Mouse (Mus musculus) adrenal gland, postnatal 36 days (tissue): ENCODE data around the gene Lrrc8c. TPM values are rescaled to one million over a fixed set of nuclear protein-coding genes. Genes with fewer than 3 reads are reported as not detected.
"Not testable (repeated sequence)": the region's sequence is repeated elsewhere in the genome, so short reads cannot be mapped to it uniquely, and the experiment has no call there.

ENCODE experiments used
- DNase-seq, 2 experiments: peaks; one replicate each; pipeline ENCODE4 v3.0.0; 2021; ENCODE audit warnings: mixed read lengths in 1 of 2
- total RNA-seq, 2 experiments: library from RNA; stranded (reverse); gene quantifications; 2 replicates each; pipeline ENCODE4 v1.2.3; 2021

The Lrrc8c gene
- total RNA-seq, 2 experiments from 2014 or later, result 23.9 to 26.6 TPM

DNA sequence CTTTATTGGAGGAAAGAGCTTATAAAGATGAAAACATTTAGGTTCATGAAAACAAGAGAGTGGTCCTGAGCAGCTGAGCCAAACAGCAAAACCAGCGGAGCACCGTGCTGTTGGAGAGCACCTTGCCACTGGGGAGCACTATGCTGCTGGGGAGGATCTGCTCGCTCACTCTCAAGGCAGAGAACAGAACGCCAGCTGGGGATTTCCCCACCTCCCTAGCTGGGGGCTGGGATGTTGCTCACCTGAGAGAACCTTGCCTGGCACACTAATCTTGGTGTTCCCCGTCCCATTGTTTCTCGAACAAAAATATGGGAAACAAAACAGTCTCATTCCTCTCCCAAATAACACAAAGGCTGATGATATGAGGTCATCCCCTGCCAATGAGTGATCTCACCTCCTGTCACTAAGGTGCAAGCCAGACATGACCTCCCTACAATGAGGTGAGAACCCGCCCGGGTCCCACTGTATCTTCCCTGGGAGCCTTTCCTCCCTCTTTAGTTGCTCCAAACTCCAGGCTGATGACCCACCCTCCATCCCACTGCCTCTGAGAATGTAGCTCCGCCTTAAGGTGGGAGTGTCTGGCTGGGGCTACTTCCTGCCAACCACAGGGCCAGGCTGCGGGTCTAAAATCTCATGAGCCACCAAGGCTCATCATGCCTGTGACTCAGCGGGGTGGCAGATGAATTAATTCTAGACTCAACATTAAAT is 117.5 kb downstream of the Lrrc8c start:
- no peak for DNase-seq

DNA sequence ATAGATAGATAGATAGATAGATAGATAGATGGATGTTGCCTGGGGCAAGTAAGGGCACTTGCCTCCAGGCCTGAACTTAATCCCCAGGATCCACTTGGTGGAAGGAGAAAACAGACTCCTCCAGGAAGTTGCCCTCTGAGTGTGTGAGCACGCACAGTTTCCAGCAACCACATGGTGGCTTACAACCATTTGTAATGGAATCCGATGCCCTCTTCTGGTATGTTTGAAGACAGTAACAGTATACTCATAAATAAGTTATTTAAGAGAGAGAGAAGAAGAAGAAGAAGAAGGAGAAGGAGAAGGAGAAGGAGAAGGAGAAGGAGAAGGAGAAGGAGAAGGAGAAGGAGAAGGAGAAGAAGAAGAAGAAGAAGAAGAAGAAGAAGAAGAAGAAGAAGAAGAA is 119.1 kb downstream of the Lrrc8c start:
- DNase-seq, result not testable (repeated sequence)

DNA sequence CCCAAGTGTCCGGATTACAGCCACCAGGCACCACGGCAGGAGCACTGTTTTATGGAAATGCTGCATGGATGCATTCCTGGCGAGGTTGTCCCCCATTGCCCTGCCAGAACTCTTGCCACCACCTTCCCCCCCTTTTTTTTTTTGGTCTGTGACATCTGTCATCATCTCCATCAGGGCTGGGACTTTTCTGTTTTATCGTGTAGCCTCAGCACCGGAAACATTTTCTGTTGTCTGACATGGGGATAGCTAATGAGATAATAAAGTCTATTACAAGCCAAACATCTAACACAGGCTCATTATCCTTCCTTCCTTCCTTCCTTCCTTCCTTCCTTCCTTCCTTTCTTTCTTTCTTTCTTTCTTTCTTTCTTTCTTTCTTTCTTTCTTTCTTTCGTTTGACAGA is 119.7 kb downstream of the Lrrc8c start:
- DNase-seq, result no peak

DNA sequence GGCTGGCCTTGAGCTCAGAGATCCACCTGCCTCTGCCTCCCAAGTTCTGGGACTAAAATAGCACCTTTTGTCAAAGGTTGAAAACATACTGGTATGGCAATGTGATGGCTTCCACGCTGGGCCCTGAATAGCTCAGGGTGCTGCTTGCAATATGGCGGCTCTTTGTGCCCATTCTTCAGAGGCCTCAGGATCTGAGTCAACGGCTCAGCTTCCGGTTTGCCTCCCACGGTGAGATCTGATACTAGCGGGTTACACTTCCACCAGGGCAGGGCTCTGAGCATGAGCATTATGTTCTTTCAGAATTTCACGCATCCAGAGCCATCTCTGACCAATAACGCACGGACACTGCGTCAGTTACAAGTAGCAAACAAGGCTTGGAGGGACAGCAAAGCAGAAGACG is 120.2 kb downstream of the Lrrc8c start:
- no peak for DNase-seq

GRCm38 (mm10) chr5:105642517-105642916 is 123.3 kb downstream of the Lrrc8c start:
- DNase-seq, result no peak

GRCm38 (mm10) chr5:105643276-105643675 is 124.1 kb downstream of the Lrrc8c start:
- DNase-seq, result no peak

- DNase-seq, result no peak
Observed at GRCm38 (mm10) chr5:105644195-105644594, 125.0 kb downstream of the Lrrc8c start.

DNA sequence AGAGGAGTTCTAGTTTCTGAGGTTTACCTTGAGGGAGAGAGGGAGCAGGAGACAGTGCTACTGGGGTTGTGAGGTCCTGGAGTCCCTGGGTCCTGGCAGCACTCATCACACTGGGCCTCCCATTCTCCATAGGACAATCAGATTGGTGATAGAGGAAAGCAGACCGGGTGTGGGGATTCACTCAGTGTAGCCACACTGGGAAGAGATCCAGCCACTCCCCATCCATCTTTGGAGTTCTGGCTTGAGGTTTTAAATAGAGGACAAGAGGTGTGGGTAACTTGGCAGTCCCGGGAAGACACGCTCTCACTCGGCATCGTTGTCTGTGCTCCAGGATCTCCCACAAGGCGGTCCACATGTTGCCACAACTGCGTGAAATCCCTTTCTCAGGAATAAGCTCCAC is 127.9 kb downstream of the Lrrc8c start:
- no peak for DNase-seq

DNA sequence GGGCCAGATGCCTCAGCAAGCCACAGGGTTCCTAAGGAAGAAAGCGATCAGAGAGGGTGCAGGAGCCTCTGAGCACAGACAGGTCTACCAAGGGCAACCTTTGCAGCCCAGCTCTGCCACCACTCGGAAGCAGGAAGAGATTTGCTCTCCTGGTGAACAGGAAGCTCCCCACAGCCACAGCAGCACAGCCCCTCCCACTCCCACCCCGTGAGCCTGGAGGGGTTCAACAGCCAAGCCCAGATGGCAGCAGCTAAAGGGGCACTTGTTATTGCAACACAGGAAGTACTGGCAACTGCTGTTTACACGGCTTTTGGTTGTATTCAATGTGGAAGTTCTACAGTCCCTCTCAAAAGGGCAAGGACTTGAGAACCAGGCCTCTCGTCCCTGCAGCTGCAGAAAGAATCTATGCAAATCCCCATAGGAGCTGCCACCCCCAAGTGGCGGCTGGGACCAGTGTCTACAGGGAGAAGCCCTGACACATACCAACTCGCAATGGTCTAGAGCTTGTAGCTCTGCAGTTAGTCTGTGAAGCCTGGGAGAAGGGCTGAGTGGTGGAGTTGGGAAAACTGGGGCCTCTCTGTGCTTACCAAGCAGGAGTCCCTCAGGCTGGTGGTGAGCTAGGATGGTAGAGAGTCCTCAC is 129.6 kb downstream of the Lrrc8c start:
- peak; percentile 29 to 41 for DNase-seq

- DNase-seq, result peak; percentile 17 to 19
Observed at GRCm38 (mm10) chr5:105649514-105650001, 130.4 kb downstream of the Lrrc8c start.

DNA sequence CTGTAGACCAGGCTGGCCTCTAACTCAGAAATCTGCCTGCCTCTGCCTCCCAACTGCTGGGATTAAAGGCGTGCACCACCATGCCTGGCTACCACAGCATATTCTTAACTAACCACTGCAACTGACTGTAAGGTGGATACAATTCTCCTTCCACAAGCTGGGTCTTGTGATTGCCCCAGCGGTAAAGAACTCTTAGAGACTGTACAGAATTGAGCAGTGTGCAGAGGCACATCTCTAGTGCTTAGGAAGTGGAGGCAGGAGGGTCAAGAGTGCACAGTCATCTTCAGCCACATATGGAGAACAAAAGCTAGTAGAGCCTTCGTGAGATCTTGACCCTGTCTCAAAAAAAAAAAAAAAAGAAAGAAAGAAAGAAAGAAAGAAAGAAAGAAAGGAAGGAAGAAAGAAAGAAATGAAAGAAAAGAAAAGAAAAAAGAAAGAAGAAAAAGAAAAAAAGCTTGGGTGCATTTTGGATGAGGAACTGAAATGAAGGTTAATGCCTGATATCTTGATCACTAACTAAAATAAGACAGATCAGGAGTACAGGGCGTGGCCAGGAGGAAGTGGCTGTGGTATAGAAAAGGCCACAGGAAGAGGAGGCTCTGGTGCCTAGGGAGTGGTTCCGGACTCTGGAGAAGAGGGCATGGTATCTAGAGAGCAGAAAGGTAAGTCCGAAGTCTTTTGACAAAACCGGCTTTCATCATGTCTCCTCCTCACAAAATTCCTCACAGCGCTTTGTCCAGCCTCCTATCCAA is 131.7 kb downstream of the Lrrc8c start:
- DNase-seq, result no peak

- DNase-seq, result peak in 1 of 2 experiments; percentile 5
Observed at GRCm38 (mm10) chr5:105651561-105651991, 132.4 kb downstream of the Lrrc8c start.

GRCm38 (mm10) chr5:105654237-105655063 is 135.3 kb downstream of the Lrrc8c start:
- DNase-seq, result peak; percentile 84 to 87

DNA sequence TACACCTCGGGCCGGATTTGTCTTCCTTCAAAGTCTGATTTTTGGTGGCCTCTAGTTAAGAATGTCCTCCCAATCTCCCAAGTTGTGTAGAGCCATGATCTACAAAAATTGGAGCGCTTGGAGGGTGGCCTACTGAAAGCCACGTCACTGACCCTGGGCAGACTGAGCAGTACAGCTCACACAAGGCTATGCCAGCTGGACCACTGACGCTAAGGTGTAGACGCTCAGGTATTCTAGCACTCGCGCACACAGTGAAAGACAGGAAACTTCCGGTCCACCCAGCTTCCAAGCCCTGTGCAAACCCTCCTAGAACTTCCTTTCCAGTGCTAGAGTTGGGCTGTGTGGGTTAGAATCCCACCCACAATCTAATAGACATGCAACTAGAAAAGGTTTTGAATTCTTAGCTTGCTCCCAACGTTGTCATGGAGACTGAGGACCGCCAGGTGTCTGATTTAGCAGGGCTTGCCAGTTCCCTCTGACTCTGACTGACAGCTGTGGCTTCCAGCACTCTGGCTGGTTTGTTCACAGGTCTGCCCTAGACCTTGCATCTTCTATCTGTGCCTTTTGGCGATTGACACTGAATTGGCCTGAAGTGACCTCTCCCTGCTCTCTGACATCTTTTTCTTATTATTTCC is 136.0 kb downstream of the Lrrc8c start:
- no peak for DNase-seq

- no peak for DNase-seq
Observed at GRCm38 (mm10) chr5:105661894-105662293, 142.7 kb downstream of the Lrrc8c start.

Other genes with a start within 250 kb of the Lrrc8c start
- gene Gm43302, start 225.7 kb upstream of the Lrrc8c start, total RNA-seq, result not detected
- gene Gbp6, start 225.7 kb upstream of the Lrrc8c start, total RNA-seq, result 10 to 100 TPM; 11.1 to 14.5 TPM
- 100 to 1,000 TPM in 1 of 2 experiments, 10 to 100 TPM in 1; 94.1 to 127 TPM for gene Lrrc8b, start 103.6 kb upstream of the Lrrc8c start, total RNA-seq
- gene Lrrc8d, start 180.6 kb downstream of the Lrrc8c start, total RNA-seq, result 100 to 1,000 TPM in 1 of 2 experiments, 10 to 100 TPM in 1; 97.8 to 115 TPM